Mouse (Mus musculus): ENCODE data around the gene Mkln1. TPM values are rescaled to one million over a fixed set of nuclear protein-coding genes. Genes with fewer than 3 reads are reported as not detected.

Mkln1 gene
- polyA plus RNA-seq, 1 experiment from 2014 or later: 148 TPM

DNA sequence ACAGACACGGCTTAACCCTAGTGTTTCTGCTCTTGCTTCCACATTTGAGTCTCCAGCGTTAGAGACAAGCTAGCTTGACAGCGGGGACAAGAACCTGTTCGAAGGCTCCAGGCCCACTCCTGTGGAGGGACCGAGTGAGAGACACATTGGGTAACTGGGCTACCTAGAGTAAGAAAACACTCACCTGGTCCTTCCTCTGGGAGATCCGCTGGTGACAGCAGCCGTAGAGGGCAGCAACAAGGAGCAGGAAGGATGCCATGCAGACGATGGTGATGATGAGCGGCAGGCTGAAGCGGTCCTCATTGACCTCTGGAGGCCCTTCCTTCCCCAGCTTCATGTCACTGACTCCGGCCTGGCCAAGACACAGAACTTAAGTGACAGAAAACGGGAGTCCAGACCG lies 125.6 kb downstream of the Mkln1 start:
- H3K9ac ChIP-seq (replicated peaks; ENCODE audit: low read depth, low read length): no peak overlapping the region
- H3K4me2 ChIP-seq (ENCODE audit: low read depth, low read length): no peak overlapping the region
- no peak overlapping the region for H3K4me3 ChIP-seq (ENCODE audit: low read depth, low read length)
- H3K9me3 ChIP-seq (ENCODE audit: control insufficient read depth, low read length): no peaks in the 10 kb centered on the region
- H3K4me1 ChIP-seq (ENCODE audit: control insufficient read depth, insufficient read depth, low read length): no peaks in the 10 kb centered on the region
- ATAC-seq (ENCODE audit: low read depth): no peak
- 95% methylated on average over 13 of the region's 13 CpGs for WGBS
- H3K27me3 ChIP-seq (ENCODE audit: control insufficient read depth, insufficient read depth, low read length): no peaks in the 10 kb centered on the region
- H3K36me3 ChIP-seq (ENCODE audit: control insufficient read depth, insufficient read depth, low read length): peaks cover 5% of the 10 kb centered on the region
- H3K27ac ChIP-seq (ENCODE audit: low read depth, low read length): no peak overlapping the region

DNA sequence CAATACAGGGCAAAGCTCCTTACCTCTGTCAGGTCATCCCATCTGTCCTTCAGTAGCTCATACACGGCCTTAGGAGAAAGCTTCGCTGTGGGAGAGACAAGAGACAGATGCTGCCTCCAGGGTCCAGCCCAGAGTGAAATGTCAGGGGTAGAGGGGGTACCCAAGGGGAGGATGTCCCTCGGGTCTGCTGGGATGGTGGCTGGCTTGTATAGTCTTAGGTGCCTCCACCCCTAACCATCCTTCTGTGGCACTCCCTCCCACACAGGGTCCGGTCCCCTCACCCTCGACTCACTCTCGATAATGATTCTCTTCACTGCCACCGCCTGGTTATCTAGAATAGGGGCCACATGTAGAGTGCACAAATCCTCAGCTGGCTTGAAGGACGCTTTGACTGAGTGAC lies 126.1 kb downstream of the Mkln1 start:
- H3K9me3 ChIP-seq (ENCODE audit: control insufficient read depth, low read length): no peaks in the 10 kb centered on the region
- H3K4me1 ChIP-seq (ENCODE audit: control insufficient read depth, insufficient read depth, low read length): no peaks in the 10 kb centered on the region
- H3K4me3 ChIP-seq (ENCODE audit: low read depth, low read length): no peak overlapping the region
- WGBS: 90% methylated on average over 8 of the region's 8 CpGs
- no peak overlapping the region for H3K27ac ChIP-seq (ENCODE audit: low read depth, low read length)
- peaks cover 5% of the 10 kb centered on the region for H3K36me3 ChIP-seq (ENCODE audit: control insufficient read depth, insufficient read depth, low read length)
- ATAC-seq (ENCODE audit: low read depth): no peak
- no peak overlapping the region for H3K9ac ChIP-seq (replicated peaks; ENCODE audit: low read depth, low read length)
- no peak overlapping the region for H3K4me2 ChIP-seq (ENCODE audit: low read depth, low read length)
- H3K27me3 ChIP-seq (ENCODE audit: control insufficient read depth, insufficient read depth, low read length): no peaks in the 10 kb centered on the region

GRCm38 (mm10) chr6:31525231-31525900 lies 126.8 kb downstream of the Mkln1 start:
- Histone ChIP-seq H3K36me3 (ENCODE audit: control insufficient read depth, insufficient read depth, low read length) (peaks cover 5% of the 10 kb centered on the region), H3K27me3 (ENCODE audit: control insufficient read depth, insufficient read depth, low read length) (no peaks in the 10 kb centered on the region), H3K9ac (replicated peaks; ENCODE audit: low read depth, low read length) (no peak overlapping the region), H3K4me1 (ENCODE audit: control insufficient read depth, insufficient read depth, low read length) (no peaks in the 10 kb centered on the region), H3K4me2 (ENCODE audit: low read depth, low read length) (no peak overlapping the region), H3K4me3 (ENCODE audit: low read depth, low read length) (no peak overlapping the region), H3K27ac (ENCODE audit: low read depth, low read length) (no peak overlapping the region), H3K9me3 (ENCODE audit: control insufficient read depth, low read length) (no peaks in the 10 kb centered on the region)
- ATAC-seq (ENCODE audit: low read depth): peak; percentile 64; the same call in 1 of the 2 replicates
- WGBS: 70% methylated on average over 6 of the region's 6 CpGs

DNA sequence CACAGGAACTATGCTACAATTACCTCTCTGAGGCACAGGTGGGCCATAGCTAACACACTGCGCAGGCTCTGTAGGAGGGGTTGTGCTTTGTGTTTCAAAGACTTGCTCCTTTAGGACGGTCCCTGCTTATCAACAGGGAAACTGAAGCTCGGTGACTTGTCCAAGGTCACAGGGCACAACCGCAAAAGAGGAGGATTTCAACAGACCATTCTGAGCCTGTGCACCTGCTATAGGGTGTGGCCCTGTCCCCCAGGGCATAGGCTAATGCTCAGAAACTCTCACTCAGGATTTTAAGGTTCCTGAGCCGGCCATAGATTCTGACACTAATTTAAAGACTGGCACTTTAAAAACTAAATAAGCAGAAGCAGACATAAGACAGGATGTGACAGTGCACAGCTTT lies 128.4 kb downstream of the Mkln1 start:
- Histone ChIP-seq H3K4me3 (ENCODE audit: low read depth, low read length) (no peak overlapping the region), H3K9ac (replicated peaks; ENCODE audit: low read depth, low read length) (no peak overlapping the region), H3K27me3 (ENCODE audit: control insufficient read depth, insufficient read depth, low read length) (no peaks in the 10 kb centered on the region), H3K4me2 (ENCODE audit: low read depth, low read length) (no peak overlapping the region), H3K4me1 (ENCODE audit: control insufficient read depth, insufficient read depth, low read length) (no peaks in the 10 kb centered on the region), H3K9me3 (ENCODE audit: control insufficient read depth, low read length) (no peaks in the 10 kb centered on the region), H3K27ac (ENCODE audit: low read depth, low read length) (no peak overlapping the region), H3K36me3 (ENCODE audit: control insufficient read depth, insufficient read depth, low read length) (peaks cover 5% of the 10 kb centered on the region)
- 96% methylated on average over 5 of the region's 5 CpGs for WGBS
- no peak for ATAC-seq (ENCODE audit: low read depth)

GRCm38 (mm10) chr6:31527897-31528296 lies 129.4 kb downstream of the Mkln1 start:
- Histone ChIP-seq H3K27ac (ENCODE audit: low read depth, low read length) (no peak overlapping the region), H3K4me2 (ENCODE audit: low read depth, low read length) (no peak overlapping the region)
- WGBS: 73% methylated on average over 7 of the region's 7 CpGs

DNA sequence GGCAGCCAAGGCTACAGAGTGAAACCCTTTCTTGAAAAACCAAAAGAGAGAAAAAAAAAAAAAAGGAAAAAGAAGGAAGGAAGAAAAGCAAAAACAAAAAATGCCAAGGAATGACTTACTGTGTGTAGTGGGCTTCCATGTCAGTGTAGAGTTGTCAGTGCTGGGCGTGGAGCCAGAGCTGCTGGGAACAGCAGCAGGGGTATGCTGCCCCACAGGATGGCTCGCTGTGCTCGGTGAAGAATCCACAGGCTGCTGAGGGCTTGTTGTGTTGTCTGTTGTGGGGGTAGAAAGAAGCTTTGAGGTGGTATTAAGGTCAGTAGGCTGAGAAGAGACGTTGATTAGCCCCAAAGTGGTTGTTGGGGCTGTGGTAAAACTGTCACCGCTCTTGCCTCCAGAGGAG lies 129.8 kb downstream of the Mkln1 start:
- H3K4me2 ChIP-seq (ENCODE audit: low read depth, low read length): no peak overlapping the region
- H3K4me3 ChIP-seq (ENCODE audit: low read depth, low read length): no peak overlapping the region
- no peaks in the 10 kb centered on the region for H3K9me3 ChIP-seq (ENCODE audit: control insufficient read depth, low read length)
- H3K36me3 ChIP-seq (ENCODE audit: control insufficient read depth, insufficient read depth, low read length): peaks cover 5% of the 10 kb centered on the region
- ATAC-seq (ENCODE audit: low read depth): no peak
- H3K27ac ChIP-seq (ENCODE audit: low read depth, low read length): no peak overlapping the region
- no peaks in the 10 kb centered on the region for H3K27me3 ChIP-seq (ENCODE audit: control insufficient read depth, insufficient read depth, low read length)
- H3K4me1 ChIP-seq (ENCODE audit: control insufficient read depth, insufficient read depth, low read length): no peaks in the 10 kb centered on the region
- no peak overlapping the region for H3K9ac ChIP-seq (replicated peaks; ENCODE audit: low read depth, low read length)
- WGBS: 72% methylated on average over 5 of the region's 5 CpGs

More at GRCm38 (mm10) chr6:31527897-31528296, 129.4 kb downstream of the Mkln1 start:
- no peak for ATAC-seq (ENCODE audit: low read depth)
- peaks cover 5% of the 10 kb centered on the region for H3K36me3 ChIP-seq (ENCODE audit: control insufficient read depth, insufficient read depth, low read length)
- H3K4me3 ChIP-seq (ENCODE audit: low read depth, low read length): no peak overlapping the region
- no peaks in the 10 kb centered on the region for H3K27me3 ChIP-seq (ENCODE audit: control insufficient read depth, insufficient read depth, low read length)
- no peaks in the 10 kb centered on the region for H3K9me3 ChIP-seq (ENCODE audit: control insufficient read depth, low read length)
- H3K4me1 ChIP-seq (ENCODE audit: control insufficient read depth, insufficient read depth, low read length): no peaks in the 10 kb centered on the region
- no peak overlapping the region for H3K9ac ChIP-seq (replicated peaks; ENCODE audit: low read depth, low read length)

DNA sequence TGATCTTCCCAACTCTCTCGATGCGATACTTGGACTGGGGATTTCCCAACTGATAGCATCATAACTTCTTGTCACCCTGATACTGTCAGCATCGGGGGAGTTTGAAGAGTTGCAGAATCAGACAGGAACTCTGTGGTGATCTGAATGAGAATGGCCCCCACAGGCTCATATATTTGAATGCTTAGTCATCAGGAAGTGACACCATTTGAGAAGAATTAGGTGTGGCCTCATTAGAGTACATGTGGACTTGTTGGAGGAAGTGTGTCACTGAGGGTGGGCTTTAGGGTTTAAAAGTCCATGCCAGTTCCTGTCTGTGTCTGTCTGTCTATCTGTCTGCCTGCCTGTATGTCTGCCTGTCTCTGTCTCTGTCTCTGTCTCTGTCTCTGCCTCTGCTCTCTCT lies 133.3 kb downstream of the Mkln1 start:
- no peak for ATAC-seq (ENCODE audit: low read depth)
- Histone ChIP-seq H3K9ac (replicated peaks; ENCODE audit: low read depth, low read length) (no peak overlapping the region), H3K36me3 (ENCODE audit: control insufficient read depth, insufficient read depth, low read length) (no peaks in the 10 kb centered on the region), H3K4me1 (ENCODE audit: control insufficient read depth, insufficient read depth, low read length) (no peaks in the 10 kb centered on the region), H3K4me3 (ENCODE audit: low read depth, low read length) (no peak overlapping the region), H3K9me3 (ENCODE audit: control insufficient read depth, low read length) (no peaks in the 10 kb centered on the region), H3K27me3 (ENCODE audit: control insufficient read depth, insufficient read depth, low read length) (no peaks in the 10 kb centered on the region), H3K27ac (ENCODE audit: low read depth, low read length) (no peak overlapping the region), H3K4me2 (ENCODE audit: low read depth, low read length) (no peak overlapping the region)
- WGBS: 85% methylated on average over 3 of the region's 3 CpGs

- no peaks in the 10 kb centered on the region for H3K36me3 ChIP-seq (ENCODE audit: control insufficient read depth, insufficient read depth, low read length)
- H3K4me2 ChIP-seq (ENCODE audit: low read depth, low read length): no peak overlapping the region
- H3K4me1 ChIP-seq (ENCODE audit: control insufficient read depth, insufficient read depth, low read length): no peaks in the 10 kb centered on the region
- no peak overlapping the region for H3K27ac ChIP-seq (ENCODE audit: low read depth, low read length)
- ATAC-seq (ENCODE audit: low read depth): no peak
- no peak overlapping the region for H3K9ac ChIP-seq (replicated peaks; ENCODE audit: low read depth, low read length)
- 95% methylated on average over 5 of the region's 5 CpGs for WGBS
- H3K4me3 ChIP-seq (ENCODE audit: low read depth, low read length): no peak overlapping the region
- no peaks in the 10 kb centered on the region for H3K27me3 ChIP-seq (ENCODE audit: control insufficient read depth, insufficient read depth, low read length)
- H3K9me3 ChIP-seq (ENCODE audit: control insufficient read depth, low read length): no peaks in the 10 kb centered on the region
Measured at GRCm38 (mm10) chr6:31534705-31535104, 136.2 kb downstream of the Mkln1 start.

- Histone ChIP-seq H3K4me2 (ENCODE audit: low read depth, low read length) (no peak overlapping the region), H3K9ac (replicated peaks; ENCODE audit: low read depth, low read length) (no peak overlapping the region), H3K27me3 (ENCODE audit: control insufficient read depth, insufficient read depth, low read length) (no peaks in the 10 kb centered on the region), H3K36me3 (ENCODE audit: control insufficient read depth, insufficient read depth, low read length) (no peaks in the 10 kb centered on the region), H3K27ac (ENCODE audit: low read depth, low read length) (no peak overlapping the region), H3K4me1 (ENCODE audit: control insufficient read depth, insufficient read depth, low read length) (no peaks in the 10 kb centered on the region), H3K4me3 (ENCODE audit: low read depth, low read length) (no peak overlapping the region), H3K9me3 (ENCODE audit: control insufficient read depth, low read length) (no peaks in the 10 kb centered on the region)
- WGBS: 85% methylated on average over 4 of the region's 4 CpGs
- no peak for ATAC-seq (ENCODE audit: low read depth)
Measured at GRCm38 (mm10) chr6:31537193-31537592, 138.7 kb downstream of the Mkln1 start.

Data from neural tube, embryonic 14.5 days (tissue).